Mouse (Mus musculus) frontal cortex, adult 2 months (tissue): ENCODE data around the gene Nutm1. TPM values are rescaled to one million over a fixed set of nuclear protein-coding genes. Genes with fewer than 3 reads are reported as not detected.
"Not testable (repeated sequence)": the region's sequence is repeated elsewhere in the genome, so short reads cannot be mapped to it uniquely, and the experiment has no call there.

Experiments used
- DNase-seq, 2 experiments: peaks; one replicate each; pipeline ENCODE4 v3.0.0; 2022; ENCODE audit warnings: low spot score in 1 of 2; ENCODE audit errors: extremely low spot score in 1 of 2
- polyA plus RNA-seq: library from polyadenylated mRNA; depleted of rRNA; stranded (reverse); fragments of >200 nt; gene quantifications from 2 replicates; pipeline ENCODE4 v1.2.3, GENCODE M21; 2012; rRNA removed

Nutm1 gene
- polyA plus RNA-seq = 0.06 TPM in 1 of 2 replicates, not detected in the other

- DNase-seq = no peak
These were observed at the start of gene Nutm1 for GRCm38 (mm10) chr2:112259241-112259962. Gene Nutm1, minus strand, starts transcription at chr2:112259291.

GRCm38 (mm10) chr2:112308671-112309070 is 49.6 kb upstream of the Nutm1 start:
- DNase-seq = peak in 1 of 2 experiments; percentile 44

GRCm38 (mm10) chr2:112298221-112298620 is 39.1 kb upstream of the Nutm1 start:
- no peak for DNase-seq

GRCm38 (mm10) chr2:112296211-112296610 is 37.1 kb upstream of the Nutm1 start:
- DNase-seq = peak; percentile 34 to 50

- DNase-seq = no peak
These were observed 33.7 kb upstream of the Nutm1 start for GRCm38 (mm10) chr2:112292823-112293222.

GRCm38 (mm10) chr2:112289507-112289906 is 30.4 kb upstream of the Nutm1 start:
- no peak for DNase-seq

- no peak for DNase-seq
These were observed 28.0 kb upstream of the Nutm1 start for GRCm38 (mm10) chr2:112287059-112287458.

GRCm38 (mm10) chr2:112286062-112286461 is 27.0 kb upstream of the Nutm1 start:
- not testable (repeated sequence) for DNase-seq

- no peak for DNase-seq
These were observed 25.9 kb upstream of the Nutm1 start for GRCm38 (mm10) chr2:112285031-112285390.

- no peak for DNase-seq
These were observed 25.4 kb upstream of the Nutm1 start for GRCm38 (mm10) chr2:112284363-112285030.

GRCm38 (mm10) chr2:112282846-112283245 is 23.8 kb upstream of the Nutm1 start:
- DNase-seq = no peak

- DNase-seq = no peak
These were observed 17.8 kb upstream of the Nutm1 start for GRCm38 (mm10) chr2:112276870-112277269.

- no peak for DNase-seq
These were observed 14.4 kb upstream of the Nutm1 start for GRCm38 (mm10) chr2:112273474-112273873.

GRCm38 (mm10) chr2:112272909-112273308 is 13.8 kb upstream of the Nutm1 start:
- DNase-seq = no peak

- no peak for DNase-seq
These were observed 10.9 kb upstream of the Nutm1 start for GRCm38 (mm10) chr2:112270011-112270410.

GRCm38 (mm10) chr2:112267547-112268269 is 8.6 kb upstream of the Nutm1 start:
- no peak for DNase-seq

GRCm38 (mm10) chr2:112266780-112267179 is 7.7 kb upstream of the Nutm1 start:
- DNase-seq = no peak

GRCm38 (mm10) chr2:112266242-112266592 is 7.1 kb upstream of the Nutm1 start, which contains the start of gene Gm21985:
Gene Gm21985, plus strand, starts transcription at chr2:112266314.
- no peak for DNase-seq

- peak; percentile 76 to 92 for DNase-seq
These were observed 6.6 kb upstream of the Nutm1 start, which contains the start of gene Slc12a6 for GRCm38 (mm10) chr2:112265448-112266241. Gene Slc12a6, plus strand, starts transcription at chr2:112265825.

GRCm38 (mm10) chr2:112264364-112264763 is 5.3 kb upstream of the Nutm1 start:
- DNase-seq = no peak
